Mouse (Mus musculus) midbrain, embryonic 16.5 days (tissue): ENCODE measurements around the gene Ppp1r12c. TPM values are rescaled to one million over a fixed set of nuclear protein-coding genes. Genes with fewer than 3 reads are reported as not detected.

Source experiments
- ATAC-seq: fragments of 200-750 bp; cut with Nextera tagmentation; 2 replicates; pipeline ENCODE4 v1.8.0; 2017; ENCODE audit warnings: moderate TSS enrichment
- H3K27ac ChIP-seq: fragments of 300-500 bp; sonication (generic); 2 replicates; pipeline ENCODE4 v1.5.1; 2014; ENCODE audit warnings: mild to moderate bottlenecking, low read length, mixed read lengths
- H3K27me3 ChIP-seq: fragments of 300-500 bp; sonication (generic); 2 replicates; pipeline ENCODE4 v1.6.1; 2014; ENCODE audit warnings: low read depth, low read length, mixed read lengths; ENCODE audit not compliant: control insufficient read depth, insufficient read depth
- H3K36me3 ChIP-seq: fragments of 300-500 bp; sonication (generic); 2 replicates; pipeline ENCODE4 v1.6.1; 2014; ENCODE audit warnings: mild to moderate bottlenecking, low read length, moderate library complexity, mixed read lengths; ENCODE audit not compliant: control insufficient read depth, insufficient read depth
- H3K4me1 ChIP-seq: fragments of 300-500 bp; sonication (generic); 2 replicates; pipeline ENCODE4 v1.6.1; 2014; ENCODE audit warnings: mild to moderate bottlenecking, low read length, mixed read lengths; ENCODE audit not compliant: control insufficient read depth, insufficient read depth
- H3K4me2 ChIP-seq: fragments of 300-500 bp; sonication (generic); 2 replicates; pipeline ENCODE4 v1.6.1; 2014; ENCODE audit warnings: mild to moderate bottlenecking, low read length, mixed read lengths
- H3K4me3 ChIP-seq: fragments of 300-500 bp; sonication (generic); 2 replicates; pipeline ENCODE4 v1.5.1; 2014; ENCODE audit warnings: low read depth, mild to moderate bottlenecking, low read length, moderate library complexity, mixed read lengths
- H3K9ac ChIP-seq: fragments of 300-500 bp; sonication (generic); 2 replicates; pipeline ENCODE4 v1.6.1; 2014; ENCODE audit warnings: low read depth, low read length, mixed read lengths
- H3K9me3 ChIP-seq: fragments of 300-500 bp; sonication (generic); replicated peaks from 2 replicates; pipeline ENCODE4 v1.6.1; 2014; ENCODE audit warnings: mild to moderate bottlenecking, low read length, mixed read lengths; ENCODE audit not compliant: control insufficient read depth, poor library complexity, severe bottlenecking
- WGBS: fragments of 180-500 bp; shearing (Covaris S2); extraction: QIAGEN DNeasy Blood & Tissue Kit; methylation state at CpG from one replicate; pipeline ENCODE4 v1.1.7; 2014; 5-methylcytosine and 5-hydroxymethylcytosine counted together
- polyA plus RNA-seq: library from polyadenylated mRNA; unstranded; fragments of >200 nt; fragmentation: Nextera tagmentation; extraction: Ambion mirVana; gene quantifications from 2 replicates; pipeline ENCODE4 v1.2.1, GENCODE M21; 2015

Ppp1r12c gene
- polyA plus RNA-seq, 1 experiment from 2014 or later = 44.7 TPM

DNA sequence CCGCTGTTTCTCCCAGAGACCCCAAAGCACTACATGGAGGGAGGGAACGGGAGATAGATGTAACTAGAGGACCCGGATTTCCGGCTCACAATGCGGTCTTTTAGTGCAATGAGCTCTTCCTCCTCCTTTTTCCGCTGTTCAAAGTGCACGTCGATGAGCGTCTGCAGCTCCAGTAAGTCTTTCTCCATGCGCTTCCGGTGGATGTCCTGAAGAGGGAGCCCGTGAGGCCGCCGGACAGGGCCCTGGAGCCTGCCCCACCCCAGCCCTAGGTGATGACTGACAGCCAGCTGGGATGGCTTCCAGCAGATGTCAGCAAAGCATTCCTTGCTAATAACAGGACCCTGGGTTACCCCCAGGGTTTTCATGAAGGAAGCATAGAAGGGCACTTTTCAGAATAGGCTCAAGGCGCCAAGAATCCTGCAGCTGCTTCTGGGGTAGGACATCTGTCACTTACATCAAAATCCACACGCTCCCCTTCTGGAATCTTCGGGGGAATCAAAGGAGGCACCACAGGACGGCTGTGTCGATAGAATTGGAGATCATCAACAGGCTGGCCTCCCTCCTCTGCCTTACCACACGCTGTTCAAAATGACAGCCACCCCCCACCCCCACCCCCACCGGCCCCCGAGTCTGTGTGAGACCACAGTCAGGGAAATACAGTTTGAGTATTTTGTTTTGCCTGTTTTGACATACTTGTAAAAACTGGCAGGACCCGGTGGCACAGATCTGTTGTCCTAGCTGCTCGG lies 8.6 kb upstream of the Ppp1r12c start:
- 11% methylated on average over 24 of the region's 24 CpGs for WGBS
- peak; percentile 57 for ATAC-seq
- no peaks in the 10 kb centered on the region for H3K36me3 ChIP-seq

DNA sequence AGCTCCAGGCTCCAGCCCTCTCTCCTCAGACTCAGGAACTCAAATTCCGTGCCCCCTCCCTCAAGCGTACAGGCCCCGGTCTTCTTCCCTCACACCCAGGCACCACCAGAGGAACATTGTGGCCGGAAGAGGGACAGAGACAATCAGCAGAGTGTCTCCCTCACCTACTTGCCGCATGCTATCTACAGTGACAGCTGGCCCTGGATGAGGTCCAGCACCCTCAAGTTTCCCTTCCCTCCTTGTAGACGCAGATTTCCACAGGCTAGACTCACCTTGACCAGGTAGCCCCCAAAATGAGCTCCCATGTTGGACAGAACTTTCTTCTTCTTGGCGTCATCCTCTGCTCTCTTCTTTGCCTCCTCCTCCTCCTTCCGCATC lies 7.2 kb upstream of the Ppp1r12c start:
- no peaks in the 10 kb centered on the region for H3K36me3 ChIP-seq
- ATAC-seq = no peak
- no peak overlapping the region for H3K27ac ChIP-seq
- no peaks in the 10 kb centered on the region for H3K9me3 ChIP-seq
- H3K9ac ChIP-seq = no peak overlapping the region
- H3K4me3 ChIP-seq = no peak overlapping the region
- no peak overlapping the region for H3K4me2 ChIP-seq
- WGBS = 91% methylated on average over 8 of the region's 8 CpGs
- no peaks in the 10 kb centered on the region for H3K27me3 ChIP-seq
- H3K4me1 ChIP-seq = no peaks in the 10 kb centered on the region

More for the DNA sequence above, 8.6 kb upstream of the Ppp1r12c start:
- no peaks in the 10 kb centered on the region for H3K9me3 ChIP-seq
- no peak overlapping the region for H3K27ac ChIP-seq
- H3K9ac ChIP-seq = no peak overlapping the region
- no peak overlapping the region; the same call in 1 of the 2 replicates for H3K4me2 ChIP-seq
- H3K4me3 ChIP-seq = no peak overlapping the region
- H3K27me3 ChIP-seq = no peaks in the 10 kb centered on the region
- no peaks in the 10 kb centered on the region for H3K4me1 ChIP-seq

DNA sequence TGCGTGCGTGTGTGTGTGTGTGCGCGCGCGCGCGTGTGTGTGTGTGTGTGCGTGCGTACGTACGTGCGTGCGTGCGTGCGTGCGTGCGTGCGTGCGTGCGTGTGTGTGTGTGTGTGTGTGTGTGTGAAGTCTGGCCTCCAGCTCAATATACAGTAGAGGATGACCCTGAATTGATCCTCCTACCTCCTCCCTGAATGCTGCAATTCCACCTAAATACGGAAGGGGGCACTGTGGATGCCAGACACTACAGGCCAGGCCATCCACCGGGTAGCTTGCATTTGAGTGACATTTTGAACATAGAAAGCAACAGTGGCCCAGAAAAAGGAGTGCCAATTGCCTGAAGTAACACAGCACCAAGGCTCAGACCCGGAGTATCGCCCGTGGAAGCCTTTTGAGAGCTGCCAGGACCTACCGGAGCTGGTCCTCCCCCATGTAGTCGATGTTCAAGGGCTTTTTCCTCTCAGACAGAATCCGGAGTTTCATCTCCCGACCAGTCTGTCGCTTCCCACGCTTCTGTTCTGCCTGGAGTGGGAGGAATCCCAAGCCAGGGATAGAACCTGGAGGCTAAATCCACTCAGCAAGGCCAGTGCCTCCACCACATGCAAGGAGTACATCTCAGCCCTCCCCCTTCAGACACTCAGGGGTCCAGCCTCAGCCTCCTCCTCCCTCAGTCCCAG lies 6.7 kb upstream of the Ppp1r12c start:
- Histone ChIP-seq H3K27ac (no peak overlapping the region), H3K36me3 (no peaks in the 10 kb centered on the region), H3K9ac (no peak overlapping the region), H3K4me2 (no peak overlapping the region), H3K4me1 (no peaks in the 10 kb centered on the region), H3K27me3 (no peaks in the 10 kb centered on the region), H3K4me3 (no peak overlapping the region), H3K9me3 (no peaks in the 10 kb centered on the region)
- 82% methylated on average over 30 of the region's 32 CpGs for WGBS
- no peak for ATAC-seq

DNA sequence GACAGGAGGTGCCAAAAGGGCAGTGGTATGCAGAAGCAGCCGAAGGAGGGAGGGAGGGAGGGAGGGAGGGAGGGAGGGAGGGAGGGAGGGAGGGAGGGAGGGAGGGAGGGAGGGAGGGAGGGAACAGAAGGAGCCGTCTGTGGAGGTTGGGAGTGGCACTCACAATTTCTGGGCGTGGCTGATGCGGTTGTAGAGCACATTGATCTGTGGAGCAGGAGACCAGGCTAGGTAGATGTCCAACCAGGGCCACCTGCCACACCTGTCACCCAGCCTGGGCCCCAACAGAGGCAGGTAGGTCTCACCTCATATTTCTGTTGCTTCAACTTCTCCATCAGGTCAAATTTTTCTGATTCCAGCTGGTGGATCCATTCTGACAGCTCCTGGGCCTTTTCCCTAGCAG lies 5.7 kb upstream of the Ppp1r12c start:
- H3K9ac ChIP-seq = no peak overlapping the region
- H3K4me3 ChIP-seq = no peak overlapping the region
- ATAC-seq = no peak
- 0 out of 2 replicates have a peak, but pooled peaks cover 4% of the 10 kb centered on the region for H3K4me1 ChIP-seq
- no peaks in the 10 kb centered on the region for H3K27me3 ChIP-seq
- H3K27ac ChIP-seq = no peak overlapping the region
- H3K4me2 ChIP-seq = no peak overlapping the region
- H3K9me3 ChIP-seq = no peaks in the 10 kb centered on the region
- no peaks in the 10 kb centered on the region for H3K36me3 ChIP-seq
- WGBS = 65% methylated on average over 3 of the region's 4 CpGs

DNA sequence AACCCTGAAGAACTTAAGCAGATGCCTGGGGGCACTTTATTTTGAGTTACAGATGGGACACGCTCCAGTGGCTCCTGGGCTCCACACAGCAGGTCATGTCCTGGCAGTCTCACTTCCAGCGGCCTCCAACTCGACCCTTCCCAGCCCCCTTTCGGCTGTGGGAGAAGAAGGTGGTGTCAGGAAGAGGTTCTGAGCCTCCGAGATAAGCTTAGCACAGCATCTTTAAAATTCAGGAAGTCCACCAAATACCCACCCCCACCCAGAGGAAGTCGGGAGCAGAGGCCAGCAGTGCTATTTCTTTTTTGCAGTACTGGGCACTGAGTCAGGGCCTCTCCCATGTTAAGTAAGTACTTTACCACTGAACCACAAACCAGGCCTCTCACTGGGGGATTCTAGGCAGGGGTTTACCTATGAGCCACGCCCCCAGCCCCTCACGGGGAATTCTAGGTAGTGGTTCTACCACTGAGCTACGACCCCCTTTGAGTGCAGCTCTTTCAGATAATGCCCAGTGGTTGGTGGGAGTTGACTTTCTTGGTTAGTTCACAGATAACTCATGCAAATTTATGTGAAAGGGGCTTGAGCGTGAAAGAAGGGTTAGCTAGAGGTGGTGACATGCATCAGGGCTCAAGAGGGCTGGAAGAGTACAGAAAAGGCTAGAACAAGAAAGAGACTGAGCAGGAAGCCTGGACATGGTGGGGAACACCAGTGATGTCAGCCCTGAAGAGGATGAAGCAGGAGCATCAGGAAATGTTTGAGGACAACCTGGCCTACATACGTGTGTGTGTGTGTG lies 3.4 kb upstream of the Ppp1r12c start:
- Histone ChIP-seq H3K9ac (no peak overlapping the region), H3K4me3 (no peak overlapping the region), H3K27ac (no peak overlapping the region), H3K4me2 (no peak overlapping the region), H3K36me3 (no peaks in the 10 kb centered on the region), H3K27me3 (no peaks in the 10 kb centered on the region), H3K9me3 (no peaks in the 10 kb centered on the region), H3K4me1 (peaks cover 13% of the 10 kb centered on the region)
- WGBS = 64% methylated on average over 11 of the region's 11 CpGs
- ATAC-seq = no peak

DNA sequence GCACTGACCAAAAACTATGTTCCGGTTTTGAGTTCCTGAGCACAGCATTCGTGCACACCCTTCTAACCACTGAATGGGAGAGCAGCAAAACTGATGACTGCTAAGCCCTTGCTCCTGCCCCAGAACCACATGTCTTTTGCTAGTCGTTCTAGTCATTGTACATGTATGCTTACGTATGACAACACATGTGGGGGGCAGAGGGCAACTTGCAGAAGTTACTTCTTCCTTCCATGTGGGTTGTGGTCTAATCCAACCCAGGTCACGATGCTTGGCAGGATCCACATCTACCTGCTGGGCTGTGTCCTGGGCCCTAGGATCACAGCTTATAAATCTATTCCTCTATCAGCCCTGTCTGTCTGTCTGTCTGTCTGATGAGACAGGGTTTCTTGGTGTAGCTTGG lies 2.4 kb upstream of the Ppp1r12c start:
- no peak overlapping the region for H3K4me2 ChIP-seq
- no peak overlapping the region for H3K9ac ChIP-seq
- H3K4me1 ChIP-seq = peaks cover 23% of the 10 kb centered on the region
- no peak overlapping the region for H3K27ac ChIP-seq
- WGBS = 85% methylated on average over 5 of the region's 5 CpGs
- H3K36me3 ChIP-seq = no peaks in the 10 kb centered on the region
- no peaks in the 10 kb centered on the region for H3K9me3 ChIP-seq
- H3K27me3 ChIP-seq = no peaks in the 10 kb centered on the region
- ATAC-seq = no peak
- no peak overlapping the region for H3K4me3 ChIP-seq

DNA sequence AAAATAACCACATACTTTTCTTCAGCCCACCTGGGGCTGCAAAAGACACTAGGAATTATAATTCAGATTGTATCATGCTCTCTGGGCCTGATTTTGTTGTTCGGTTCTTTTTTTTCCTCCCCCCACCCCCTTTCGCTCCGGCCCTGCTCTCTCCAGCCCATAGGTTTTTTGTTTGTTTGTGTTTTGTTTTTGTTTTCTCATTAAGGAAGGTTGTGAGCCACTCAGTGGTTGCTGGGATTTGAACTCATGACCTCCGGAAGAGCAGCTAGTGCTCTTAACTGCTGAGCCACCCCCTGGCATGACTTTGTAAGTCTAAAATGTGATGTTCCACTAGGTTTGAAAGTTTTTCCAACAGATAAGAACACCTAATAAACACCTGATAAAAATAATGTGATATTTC lies 1.6 kb upstream of the Ppp1r12c start:
- H3K9ac ChIP-seq = no peak overlapping the region
- 74% methylated on average over 4 of the region's 4 CpGs for WGBS
- H3K4me1 ChIP-seq = peaks cover 31% of the 10 kb centered on the region
- H3K4me2 ChIP-seq = no peak overlapping the region
- no peaks in the 10 kb centered on the region for H3K9me3 ChIP-seq
- H3K36me3 ChIP-seq = no peaks in the 10 kb centered on the region
- no peak overlapping the region for H3K27ac ChIP-seq
- ATAC-seq = no peak
- no peak overlapping the region for H3K4me3 ChIP-seq
- H3K27me3 ChIP-seq = no peaks in the 10 kb centered on the region

DNA sequence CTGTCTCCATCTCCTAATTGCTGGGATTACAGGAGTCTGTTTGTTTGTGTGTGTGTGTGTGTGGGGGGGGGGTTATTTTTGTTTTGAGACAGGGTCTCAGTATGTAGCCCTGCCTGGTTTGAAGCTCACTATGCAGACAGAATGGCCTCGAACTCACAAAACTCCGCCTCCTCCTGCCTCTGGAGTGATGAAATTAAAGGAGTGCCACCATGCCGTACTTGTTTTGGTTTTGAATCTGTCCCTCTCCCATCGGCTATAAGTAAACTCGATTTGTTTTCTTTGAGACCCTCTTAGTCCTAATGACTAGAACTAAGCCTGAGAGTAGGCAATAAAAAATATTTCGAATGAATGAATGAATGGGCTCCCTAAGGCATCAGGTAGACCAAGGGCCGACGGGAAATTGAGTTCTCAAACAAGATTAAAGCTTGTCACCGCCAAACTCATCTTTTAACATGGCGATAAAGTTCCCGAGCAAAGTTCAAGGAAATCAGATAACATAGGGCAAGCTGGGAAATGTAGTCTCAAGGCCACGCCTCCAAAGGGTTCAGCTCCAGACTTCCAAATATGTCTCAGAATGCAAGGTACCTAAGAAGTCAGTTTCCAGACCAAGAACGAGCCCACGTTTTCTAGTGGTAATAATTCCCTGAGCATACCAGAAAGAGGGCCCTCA lies 1.1 kb upstream of the Ppp1r12c start:
- Histone ChIP-seq H3K9ac (no peak overlapping the region), H3K4me1 (peaks cover 33% of the 10 kb centered on the region), H3K36me3 (no peaks in the 10 kb centered on the region), H3K4me3 (peak overlapping the region; percentile 83), H3K27me3 (no peaks in the 10 kb centered on the region), H3K27ac (peak overlapping the region; percentile 89), H3K9me3 (no peaks in the 10 kb centered on the region), H3K4me2 (peak overlapping the region; percentile 61)
- ATAC-seq = peak; percentile 22
- WGBS = 13% methylated on average over 14 of the region's 14 CpGs
